Mouse (Mus musculus) frontal cortex, postnatal 14 days (tissue): ENCODE results near the gene Dpp8.
"Not testable (repeated sequence)": the region's sequence is repeated elsewhere in the genome, so short reads cannot be mapped to it uniquely, and the experiment has no call there.

Source experiments
- DNase-seq, 2 experiments: peaks; one replicate each; pipeline ENCODE4 v3.0.0; 2022; ENCODE audit warnings: low spot score in 2 of 2

The Dpp8 gene

DNA sequence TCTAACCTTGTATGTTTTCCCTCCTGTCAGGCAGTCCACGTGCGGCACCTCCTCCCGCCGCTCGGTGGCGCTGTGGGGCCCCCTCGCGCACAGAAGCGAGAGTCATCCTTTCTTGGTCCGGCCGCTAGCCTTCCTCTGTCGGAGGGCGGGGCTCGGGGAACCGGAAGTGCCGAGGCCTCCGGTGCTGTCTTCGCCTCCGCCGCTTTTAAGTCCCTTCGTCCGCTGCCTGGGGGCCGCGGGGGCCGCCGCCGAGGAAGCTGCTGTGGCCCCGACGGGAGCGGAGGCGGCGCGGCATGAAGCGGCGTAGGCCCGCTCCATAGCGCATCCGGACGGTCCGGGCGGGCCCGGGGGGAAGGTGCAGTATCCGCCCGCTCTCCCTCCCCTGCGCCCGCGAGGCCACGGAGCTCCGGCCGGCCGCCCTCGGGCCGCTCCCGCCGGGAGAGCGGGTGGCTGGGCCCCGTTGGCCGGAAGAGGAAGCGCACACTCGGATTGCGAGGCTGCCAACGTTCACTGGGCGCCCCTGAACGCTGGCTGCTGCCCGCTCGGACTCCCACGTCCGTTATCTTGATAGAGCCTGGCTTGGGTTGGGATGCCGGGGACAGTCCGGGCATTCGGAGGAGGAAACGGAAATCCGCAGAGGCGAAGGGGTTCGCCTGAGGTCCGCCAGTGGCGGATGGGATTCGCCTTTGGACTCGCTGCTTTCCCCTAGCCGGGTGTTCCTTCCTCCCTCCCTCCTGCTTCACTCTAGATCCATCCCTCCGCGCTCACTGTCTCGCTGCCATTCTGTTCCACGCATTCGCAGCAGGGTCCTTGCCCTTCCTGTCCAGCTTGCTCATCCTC, at the start of gene Dpp8:
Dpp8 (plus strand) TSS at position 146 of the 840 bp plus-strand sequence.
- peak; percentile 86 to 92 for DNase-seq

DNA sequence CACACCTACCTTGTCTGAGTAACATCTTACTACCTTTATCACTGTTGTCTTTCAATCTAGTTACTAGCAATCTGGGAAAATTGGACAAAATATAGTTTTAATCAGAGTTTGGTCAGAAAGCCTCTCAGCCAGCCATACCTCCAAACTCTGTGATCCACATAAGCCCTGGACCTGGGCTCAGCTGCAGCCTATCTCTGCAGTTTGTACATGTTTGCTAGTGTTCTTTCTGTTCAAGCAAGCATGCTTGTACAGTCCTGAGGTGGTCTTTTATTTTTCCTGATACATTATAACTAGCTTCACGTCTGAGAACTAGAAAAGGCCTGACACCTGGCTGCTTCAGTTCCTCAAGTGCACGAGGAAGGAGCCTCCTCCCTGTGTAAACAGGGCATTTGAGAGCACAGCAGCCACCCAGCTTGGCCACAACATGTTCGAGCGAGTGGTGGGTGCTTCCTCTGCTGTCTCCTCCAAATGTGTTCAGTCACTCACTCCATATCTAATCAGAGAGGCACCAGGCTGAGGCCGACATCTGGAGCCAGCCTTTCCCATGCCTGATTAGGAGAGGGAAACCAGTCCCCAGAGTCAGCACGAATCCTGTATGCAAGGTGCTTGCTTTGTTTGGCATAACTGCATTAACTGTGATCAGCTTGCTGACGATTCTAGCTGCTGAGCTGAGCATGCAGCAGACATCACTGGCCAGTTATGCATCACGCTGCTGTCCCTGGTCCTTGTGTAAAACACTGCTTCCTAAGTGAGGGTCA, 47.0 kb upstream of the Dpp8 start:
- DNase-seq, result no peak

DNA sequence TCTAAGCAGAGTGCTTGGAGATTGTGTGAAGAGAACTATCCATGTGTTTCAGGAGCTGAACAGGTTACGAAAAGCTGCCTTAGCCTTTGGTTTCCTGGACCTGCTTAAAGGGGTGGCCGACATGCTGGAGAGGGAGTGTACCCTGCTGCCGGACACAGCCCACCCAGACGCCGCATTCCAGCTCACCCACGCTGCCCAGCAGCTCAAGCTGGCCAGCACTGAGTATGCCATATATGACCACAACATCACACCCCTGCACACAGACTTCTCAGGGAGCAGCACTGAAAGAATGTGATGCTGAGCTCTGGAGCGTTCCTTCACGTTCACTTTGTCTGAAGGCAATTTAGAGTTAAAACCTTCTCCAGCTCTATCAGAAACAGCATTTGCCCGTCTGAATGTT, 46.4 kb upstream of the Dpp8 start:
- DNase-seq, result no peak

DNA sequence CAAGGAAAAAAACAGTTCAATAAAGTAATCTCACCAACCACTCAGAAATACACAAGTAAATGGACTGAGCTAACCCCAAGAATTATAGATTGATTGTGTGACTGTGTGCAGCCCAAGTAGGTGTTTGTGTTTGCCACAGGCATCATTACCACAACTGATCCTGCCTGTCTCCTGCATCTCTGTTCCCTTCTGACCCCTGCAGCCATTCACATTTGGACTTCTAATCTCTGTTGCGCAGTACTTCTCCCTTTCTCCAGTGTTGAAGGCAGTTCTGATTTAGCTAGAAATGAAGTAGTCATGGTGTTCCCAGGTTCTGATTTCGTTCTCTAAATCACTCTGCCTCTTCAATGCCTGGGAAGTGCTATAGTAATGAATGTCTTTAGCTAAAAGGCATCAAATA, 44.6 kb upstream of the Dpp8 start:
- DNase-seq, result no peak

DNA sequence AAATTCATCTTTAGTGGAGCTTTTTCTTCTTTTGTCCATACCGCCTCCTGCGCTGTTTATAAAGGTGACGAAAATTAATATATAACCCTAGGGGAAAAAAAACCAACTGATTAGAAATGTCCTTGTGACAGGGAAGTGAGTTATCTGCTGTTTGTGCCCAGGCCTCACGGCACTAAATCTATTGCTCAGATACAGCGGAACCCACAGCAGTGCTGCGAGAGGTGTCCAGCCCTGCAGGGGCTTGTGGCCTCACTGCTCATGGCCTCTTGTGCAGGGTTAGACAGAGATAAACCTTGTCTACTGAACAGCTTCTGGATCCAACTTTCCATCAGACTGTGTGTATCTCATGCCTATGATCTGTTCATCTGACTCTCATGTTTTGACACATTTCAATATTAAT, 43.8 kb upstream of the Dpp8 start:
- DNase-seq, result no peak

DNA sequence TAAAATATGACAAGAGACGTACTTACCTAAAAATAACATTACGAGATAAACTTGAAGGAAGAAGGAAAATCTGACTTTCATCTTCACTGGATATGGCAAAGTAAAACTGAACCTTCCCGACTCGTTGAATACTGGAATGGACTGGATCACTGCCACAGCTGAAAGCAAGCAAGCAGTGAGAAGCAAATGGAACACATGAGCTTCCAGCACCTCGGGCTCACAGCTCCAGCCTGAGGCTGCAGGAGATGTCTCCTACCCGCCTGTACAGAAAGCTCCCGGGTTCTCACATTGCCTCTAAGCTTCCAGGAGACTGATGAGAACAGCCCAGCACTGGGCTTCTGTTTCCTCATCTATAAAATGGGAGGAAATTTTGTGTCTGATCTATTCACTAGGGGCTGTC, 41.9 kb upstream of the Dpp8 start:
- no peak for DNase-seq

DNA sequence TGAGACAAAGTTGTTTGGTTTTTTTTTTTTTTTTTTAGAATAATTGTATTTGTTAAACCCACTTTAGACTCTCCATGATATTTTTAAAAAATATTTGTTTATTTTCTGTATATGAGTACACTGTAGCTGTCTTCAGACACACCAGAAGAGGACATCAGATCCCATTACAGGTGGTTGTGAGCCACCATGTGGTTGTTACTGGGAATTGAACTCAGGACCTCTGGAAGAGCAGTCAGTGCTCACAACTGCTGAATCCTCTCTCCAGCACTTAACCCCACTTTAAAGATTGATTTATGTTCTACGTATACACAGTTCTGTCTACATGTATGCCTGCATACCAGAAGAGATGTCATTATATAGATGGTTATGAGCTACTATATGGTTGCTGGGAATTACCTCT, 36.8 kb upstream of the Dpp8 start:
- DNase-seq, result not testable (repeated sequence)

DNA sequence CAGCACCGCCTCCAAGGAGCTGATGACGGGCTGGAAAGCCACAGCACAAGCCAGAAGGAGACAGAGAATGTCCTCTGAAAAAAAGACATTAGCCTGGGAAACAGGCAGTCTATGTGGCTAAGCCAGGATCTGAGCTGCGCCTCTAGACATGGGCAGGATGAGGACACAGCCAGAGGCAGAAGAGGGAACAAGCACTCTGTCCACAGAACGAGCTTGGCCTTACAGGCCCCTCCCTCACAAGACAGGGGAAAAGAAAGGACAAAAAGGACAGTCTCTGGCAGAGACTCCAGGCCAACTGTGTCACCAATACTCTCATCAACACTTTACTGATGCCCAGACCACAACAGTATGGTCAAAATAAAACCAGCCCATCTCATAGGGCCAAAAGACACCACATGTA, 30.7 kb upstream of the Dpp8 start:
- no peak for DNase-seq

DNA sequence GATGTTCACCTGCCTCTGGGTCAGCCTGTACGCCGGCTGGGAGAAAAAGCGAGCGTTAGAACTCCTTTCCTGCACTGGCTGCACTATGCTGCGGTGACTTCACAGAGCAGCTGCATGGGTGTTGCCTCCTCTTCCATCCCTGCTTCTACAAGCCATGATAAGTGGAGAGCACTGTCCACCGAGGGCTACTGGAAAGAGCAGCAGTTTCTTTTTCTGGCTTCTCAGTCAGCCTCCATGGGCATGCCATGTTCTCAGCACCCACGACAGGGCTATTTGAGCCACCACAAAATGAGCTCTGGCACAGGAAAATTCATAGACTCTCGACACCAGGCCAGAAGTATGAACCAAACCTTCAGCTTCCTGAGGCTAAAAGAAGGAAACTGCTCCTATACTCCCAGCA, 26.5 kb upstream of the Dpp8 start:
- no peak for DNase-seq

DNA sequence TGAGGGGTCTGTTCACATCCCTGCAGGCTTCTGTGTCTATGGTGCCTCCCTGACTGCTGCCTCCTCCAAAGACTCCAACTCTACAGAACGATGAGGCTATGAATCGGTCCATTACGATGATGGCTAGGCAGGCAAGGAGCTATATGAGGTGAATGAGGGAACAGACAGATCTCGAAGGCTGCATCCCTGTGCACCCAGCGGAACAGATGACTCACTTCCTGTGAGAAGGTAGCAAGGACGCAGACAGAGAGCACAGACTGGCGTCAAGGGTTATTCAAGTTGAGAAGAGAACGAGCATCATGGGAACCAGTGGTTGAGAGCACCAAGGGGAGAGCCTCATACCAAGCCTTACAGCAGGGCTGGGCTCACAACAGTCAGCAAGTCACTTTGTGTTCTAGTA, 21.6 kb upstream of the Dpp8 start:
- no peak for DNase-seq

DNA sequence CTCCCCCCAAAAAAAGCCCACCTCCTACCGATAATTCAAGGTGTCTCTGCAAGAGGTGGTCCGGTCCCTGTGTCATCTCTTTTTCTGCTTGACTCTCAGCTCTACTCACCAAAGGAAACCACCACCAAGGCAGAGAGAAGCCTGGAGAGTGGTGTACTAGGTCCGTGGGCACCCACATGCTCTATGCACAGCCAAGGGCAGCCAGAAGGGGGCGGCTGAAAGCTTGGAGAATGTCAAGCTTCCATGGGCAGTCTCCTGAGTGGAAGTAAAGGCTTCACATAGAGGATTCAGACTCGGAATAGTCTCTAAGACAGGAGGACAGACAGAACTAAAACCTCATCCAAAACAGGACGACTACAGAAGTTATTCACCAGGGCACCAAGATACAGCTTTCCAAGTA, 20.9 kb upstream of the Dpp8 start:
- DNase-seq, result no peak

DNA sequence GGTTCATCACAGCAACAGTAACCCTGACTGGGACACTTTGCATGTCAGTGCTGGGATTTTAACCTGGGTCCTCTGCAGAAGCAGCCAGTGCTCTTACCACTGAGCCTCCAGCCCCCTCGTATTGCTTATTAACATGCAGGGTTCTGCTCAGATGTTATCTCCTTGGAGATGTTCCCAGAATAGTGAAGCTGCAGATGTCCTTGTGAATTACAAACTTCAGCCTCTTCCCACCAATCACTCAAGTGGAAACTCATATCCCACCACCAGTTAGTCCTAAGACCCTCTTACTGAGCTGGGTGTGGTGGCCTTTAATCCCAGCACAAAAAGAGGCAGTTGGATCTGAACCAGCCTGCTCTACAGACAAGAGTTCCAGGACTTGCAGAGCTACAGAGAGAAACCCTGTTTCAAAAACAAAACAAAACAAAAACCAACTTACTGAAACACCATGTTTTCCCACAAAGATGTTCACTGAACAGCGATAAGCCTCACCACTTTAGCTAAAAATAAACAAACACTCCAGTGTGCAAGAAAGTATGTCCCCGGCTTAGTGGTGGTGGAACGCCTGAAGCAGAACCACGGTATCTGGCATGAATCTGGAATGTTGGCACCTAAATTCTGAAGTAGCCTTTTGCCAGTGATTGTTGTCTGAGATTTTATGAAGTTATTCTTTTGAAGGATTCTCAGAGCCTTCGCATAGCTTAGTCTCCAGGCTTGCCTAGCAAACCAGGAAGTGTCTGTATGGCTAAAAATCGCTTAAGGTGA, 16.6 kb upstream of the Dpp8 start:
- no peak for DNase-seq

DNA sequence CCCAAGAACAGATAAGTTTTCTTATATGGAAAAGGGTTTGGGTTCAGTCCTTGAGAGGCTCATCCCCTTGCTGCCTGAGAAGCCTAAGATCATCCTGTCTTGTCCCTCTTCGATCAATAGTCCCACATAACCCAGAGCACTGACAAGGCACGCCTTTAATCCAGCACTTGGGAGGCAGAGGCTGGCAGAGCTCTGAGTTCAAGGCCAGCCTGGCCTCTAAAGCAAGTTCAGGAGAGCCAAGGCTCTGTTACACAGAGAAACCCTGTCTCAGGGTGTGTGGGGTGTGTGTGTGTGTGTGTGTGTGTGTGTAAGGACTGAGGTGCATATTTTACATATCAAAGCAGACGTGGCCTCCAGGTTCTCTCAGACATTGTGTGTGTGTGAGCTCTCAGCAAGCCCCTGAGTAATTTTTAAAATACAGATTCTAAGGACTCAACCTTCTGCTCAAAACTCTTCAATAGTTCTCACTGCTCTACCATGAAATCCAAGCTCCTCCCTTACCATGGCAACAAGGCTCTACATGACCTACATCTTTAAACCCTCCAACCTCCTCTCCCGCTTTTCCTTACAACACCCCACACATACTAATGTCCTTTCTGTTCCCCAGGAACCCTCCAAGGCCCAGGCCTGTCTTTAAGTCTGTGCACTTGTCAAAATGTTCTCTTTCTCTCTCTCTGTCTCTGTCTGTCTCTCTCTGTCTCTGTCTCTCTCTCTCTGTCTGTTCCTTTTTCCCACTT, 15.8 kb upstream of the Dpp8 start:
- DNase-seq, result no peak

DNA sequence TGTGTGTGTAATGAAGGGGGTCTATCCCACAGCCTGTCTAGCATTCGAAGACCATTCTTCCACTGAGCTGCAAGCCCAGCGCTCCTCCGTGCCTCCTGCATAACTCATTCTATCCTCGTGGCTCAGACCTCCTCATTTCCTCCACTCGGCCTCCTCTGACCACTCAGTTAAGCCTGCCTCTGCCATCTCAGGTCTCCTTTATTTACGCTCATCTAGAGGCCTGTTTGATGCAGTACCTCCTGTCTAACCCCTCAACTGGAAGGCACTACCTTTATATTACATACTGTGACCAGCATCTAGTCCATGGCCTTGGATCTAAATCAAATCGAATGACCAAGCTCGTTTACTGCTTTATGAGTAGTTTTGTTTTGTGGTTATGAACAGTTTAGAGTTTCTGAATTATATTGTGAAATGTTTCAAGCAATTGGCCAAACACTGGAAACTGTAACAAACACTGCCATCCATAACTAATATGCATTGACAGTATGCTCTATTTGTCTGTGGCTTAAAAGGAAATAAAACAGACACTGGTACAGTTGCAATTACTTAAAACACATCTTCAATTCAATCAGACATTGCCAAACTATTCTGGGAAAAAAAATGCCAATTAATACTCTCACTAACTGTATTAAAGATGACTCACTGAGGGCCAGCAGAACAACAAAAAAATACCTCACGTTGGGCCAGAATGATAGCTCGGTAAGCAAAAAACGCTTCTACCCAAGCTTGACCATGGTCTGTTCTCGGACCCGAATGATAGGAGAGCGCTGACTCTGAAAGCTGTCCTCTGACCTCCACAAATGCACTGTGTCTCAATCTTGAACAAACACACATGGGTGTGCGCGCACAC, 15.0 kb upstream of the Dpp8 start:
- DNase-seq, result no peak

DNA sequence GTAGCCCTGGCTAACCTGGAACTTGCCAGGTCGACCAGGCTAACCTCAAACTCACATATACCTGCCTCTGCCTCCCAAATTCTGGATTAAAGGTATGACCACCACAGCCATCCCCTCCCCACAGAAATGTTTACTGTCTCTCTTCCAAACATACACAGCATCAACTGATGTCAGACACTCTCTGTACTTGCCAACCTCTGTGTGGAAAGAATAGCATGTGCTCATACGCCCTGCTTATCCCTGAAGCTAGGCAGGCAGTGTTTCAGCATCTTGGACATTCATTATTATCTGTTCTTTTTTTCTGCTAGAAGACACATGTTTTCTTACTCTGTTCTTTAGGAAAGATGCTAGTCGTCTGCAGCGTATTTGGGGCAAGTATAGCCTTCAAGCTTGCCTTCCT, 14.3 kb upstream of the Dpp8 start:
- no peak for DNase-seq

DNA sequence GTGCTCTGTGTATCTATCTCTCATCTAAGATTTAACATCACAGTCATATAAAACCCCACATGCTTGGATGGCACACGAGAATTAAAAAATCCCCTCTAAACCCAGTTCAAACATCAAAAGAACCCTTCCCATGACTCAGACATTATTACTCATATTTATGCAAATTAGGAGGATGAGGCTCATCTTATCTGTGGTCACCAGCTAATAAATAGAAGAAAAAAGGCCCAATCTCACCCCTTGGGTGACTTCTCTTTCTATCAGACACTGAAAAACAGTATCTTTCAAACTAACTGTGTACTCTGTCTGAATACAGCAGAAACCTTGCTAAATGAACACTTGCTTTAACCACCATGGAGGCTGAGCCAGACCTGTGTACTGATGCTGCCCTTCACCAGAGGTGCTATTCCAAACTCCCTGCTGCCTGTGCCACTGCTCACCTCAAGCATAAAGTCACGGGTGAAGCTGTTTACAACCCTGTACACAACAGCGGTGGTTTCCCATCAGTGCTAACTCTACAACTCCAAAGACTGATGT, 13.6 kb upstream of the Dpp8 start:
- no peak for DNase-seq

DNA sequence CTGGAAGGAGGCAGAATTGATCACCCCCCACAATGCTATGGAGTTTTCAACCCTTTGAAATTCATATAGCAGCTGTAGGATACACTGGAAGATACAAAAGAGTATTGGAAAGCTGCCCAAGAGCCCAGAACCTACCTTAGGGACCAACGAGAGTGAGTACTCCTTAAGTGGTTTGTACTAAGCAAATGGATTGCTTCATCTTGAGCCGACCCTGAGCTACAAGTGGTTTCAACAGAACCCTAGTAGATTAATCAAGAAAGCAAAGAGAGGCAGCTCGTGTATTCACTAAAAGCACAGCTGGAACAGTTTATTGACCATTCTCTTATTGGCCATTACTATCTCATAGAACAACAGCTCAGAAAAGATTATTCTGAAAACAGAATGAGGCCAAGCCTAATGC, 13.1 kb upstream of the Dpp8 start:
- DNase-seq, result no peak

DNA sequence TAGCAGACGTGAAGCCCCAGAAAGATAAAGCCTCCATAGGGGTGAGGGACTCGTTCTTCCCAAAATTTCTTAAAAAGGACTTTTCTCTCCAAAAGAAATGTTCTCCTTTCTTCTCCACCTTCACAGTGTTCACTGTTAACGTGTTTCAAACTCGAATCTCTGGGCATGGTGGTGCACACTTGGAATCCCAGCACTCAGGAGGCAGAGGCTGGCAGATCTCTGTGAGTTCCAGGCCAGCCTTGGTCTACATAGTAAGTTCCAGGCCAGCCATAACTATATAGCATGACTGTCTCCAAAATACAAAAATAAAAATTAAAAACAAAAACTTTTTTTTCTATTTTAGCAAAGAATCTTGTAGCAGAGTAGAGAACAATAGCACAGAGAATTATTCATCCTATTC, 12.1 kb upstream of the Dpp8 start:
- no peak for DNase-seq

DNA sequence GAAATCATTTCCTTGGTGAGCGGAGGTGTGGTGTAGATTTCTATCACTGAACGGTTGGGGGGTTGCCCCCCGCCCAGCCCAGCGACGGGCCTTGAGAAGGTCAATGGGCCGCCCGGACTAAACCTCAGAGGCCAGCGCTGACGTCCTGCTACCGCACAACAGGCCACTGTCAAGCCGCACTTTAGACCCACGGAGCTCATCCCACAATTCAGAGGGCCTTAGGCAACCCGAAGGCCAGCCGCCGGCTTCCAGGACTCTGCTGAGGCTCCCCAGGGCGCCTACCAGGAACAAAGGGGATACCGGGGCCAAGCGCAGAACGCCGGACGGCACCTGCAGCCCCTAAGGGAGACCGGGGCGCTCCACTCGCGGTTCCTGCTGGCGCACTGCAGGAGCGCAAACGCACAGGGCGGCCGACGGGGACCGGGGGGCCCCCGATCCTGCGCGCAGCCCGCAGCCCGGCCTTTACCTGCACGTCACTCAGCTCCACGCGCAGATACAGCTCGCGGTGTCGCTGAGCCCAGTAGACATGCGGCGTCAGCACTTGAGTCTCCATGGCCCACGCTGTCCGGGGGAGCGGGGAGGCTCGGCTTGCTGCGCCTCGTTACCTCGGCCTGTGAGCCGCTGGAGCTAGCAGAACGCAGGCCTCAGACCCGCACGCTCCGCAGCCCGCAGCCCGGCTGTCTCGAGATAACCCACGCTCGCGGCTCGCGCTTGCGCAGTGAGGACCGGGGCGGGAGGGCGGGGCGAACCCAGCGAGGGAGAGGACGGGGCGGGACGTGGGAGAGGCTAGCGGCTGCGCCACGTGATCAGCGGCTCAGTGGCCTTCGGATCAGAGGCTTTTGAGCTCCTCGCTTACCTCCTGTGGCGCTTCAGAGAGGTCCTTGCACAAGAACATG, 11.0 kb upstream of the Dpp8 start, which contains the start of gene Hacd3:
Hacd3 (minus strand) TSS at position 703 of the 896 bp plus-strand sequence.
- peak; percentile 78 to 82 for DNase-seq
